In the genomic region with DNA sequence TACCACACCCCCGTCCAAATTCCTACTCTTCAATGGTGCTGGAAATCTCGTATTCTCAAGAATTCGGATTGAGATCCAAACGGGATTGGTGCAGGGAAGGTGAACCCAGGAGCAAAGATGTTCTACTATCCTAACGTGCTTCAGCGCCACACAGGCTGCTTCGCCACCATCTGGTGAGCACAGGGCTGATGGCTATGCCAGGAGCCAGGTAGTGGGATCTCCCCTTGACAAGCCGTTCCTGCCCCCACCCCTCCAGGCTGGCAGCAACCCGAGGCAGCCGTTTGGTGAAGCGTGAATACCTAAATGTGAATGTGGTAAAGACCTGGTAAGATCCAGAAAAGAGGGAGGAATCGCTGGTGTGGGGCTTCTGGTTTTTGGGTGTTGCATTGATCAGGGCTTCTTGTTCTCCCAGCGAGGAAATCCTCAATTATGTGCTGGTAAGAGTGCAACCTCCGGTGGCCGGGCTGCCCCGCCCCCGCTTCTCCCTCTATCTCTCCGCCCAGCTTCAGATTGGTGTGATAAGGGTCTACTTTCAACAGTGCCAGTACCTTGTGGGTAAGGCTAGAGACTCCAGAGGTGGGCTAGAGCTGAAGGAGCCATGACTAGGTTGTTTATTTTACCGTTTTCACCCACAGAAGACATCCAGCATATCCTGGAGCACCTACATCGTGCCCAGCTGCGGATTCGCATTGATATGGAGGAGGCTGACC, we compare ENCODE assay signal across 9 mouse cellular contexts. TPM values are rescaled to one million over a fixed set of nuclear protein-coding genes. Genes with fewer than 3 reads are reported as not detected.
DNase-seq lines count a peak whose midpoint lies in the region; ATAC-seq and TF ChIP-seq lines count a peak whose summit lies in the region.
"Had no signal": no experiment of that assay in that cellular context is flagged by ENCODE, and none has a peak within 500 bp of the region (broad histone marks: within the 10 kb centered on the region; RNA-seq: fewer than 3 reads in every experiment).

No protein-coding gene starts in this region.

- no peak for DNase-seq in kidney, postnatal 0 days (ENCODE audit: low spot score)
- DNase-seq in kidney, postnatal 36 days, result no peak
- DNase-seq in c-Kit-positive CD71-positive TER-119-positive erythroid progenitor cells, embryonic 14.5 days (ENCODE audit: low spot score), result peak; percentile 67
- DNase-seq in frontal cortex, postnatal 25 days (ENCODE audit: low spot score in 2 of 2), result no peak
- no peak for DNase-seq in adrenal gland, postnatal 36 days
- DNase-seq in layer of hippocampus, adult 8-10 months (ENCODE audit: low spot score in 2 of 2), result no peak

- no peaks in the 10 kb centered on the region for H3K27me3 ChIP-seq in kidney, postnatal 0 days (ENCODE audit: insufficient read depth, low read length)
- H3K27me3 ChIP-seq in hindbrain, embryonic 12.5 days, result no peaks in the 10 kb centered on the region

- H3K4me3 ChIP-seq in kidney, postnatal 0 days (replicated peaks; ENCODE audit: low read depth, low read length), result peak overlapping the region; percentile 15; the same call in 1 of the 2 replicates
- H3K4me3 ChIP-seq in hindbrain, embryonic 12.5 days, result peak overlapping the region; percentile 28

- H3K4me1 ChIP-seq in kidney, postnatal 0 days (replicated peaks; ENCODE audit: insufficient read depth, low read length), result no peaks in the 10 kb centered on the region
- peaks cover 6% of the 10 kb centered on the region; the same call in 1 of the 2 replicates for H3K4me1 ChIP-seq in hindbrain, embryonic 12.5 days

- 33% methylated on average over 22 of the region's 22 CpGs for WGBS in kidney, postnatal 0 days
- WGBS in hindbrain, embryonic 12.5 days, result 53% methylated on average over 22 of the region's 22 CpGs

- peak overlapping the region; percentile 51 for H3K4me2 ChIP-seq in kidney, postnatal 0 days (ENCODE audit: low read length)
- H3K4me2 ChIP-seq in hindbrain, embryonic 12.5 days (replicated peaks), result peak overlapping the region; percentile 42

- no peak overlapping the region for H3K9ac ChIP-seq in kidney, postnatal 0 days (ENCODE audit: low read depth, low read length)
- H3K9ac ChIP-seq in hindbrain, embryonic 12.5 days, result peak overlapping the region; percentile 23; the same call in 1 of the 2 replicates

- no peaks in the 10 kb centered on the region for H3K36me3 ChIP-seq in kidney, postnatal 0 days (ENCODE audit: insufficient read depth, low read length)
- no peaks in the 10 kb centered on the region for H3K36me3 ChIP-seq in hindbrain, embryonic 12.5 days

- no peak overlapping the region for H3K27ac ChIP-seq in kidney, postnatal 0 days
- no peak overlapping the region for H3K27ac ChIP-seq in hindbrain, embryonic 12.5 days

- no peak for ATAC-seq in kidney, postnatal 0 days (replicated peaks; ENCODE audit: low FRiP score, low read depth)
- no peak for ATAC-seq in hindbrain, embryonic 12.5 days (ENCODE audit: low FRiP score)
- ATAC-seq in megakaryocyte-erythroid progenitor cell, adult 5-6 weeks (replicated peaks; ENCODE audit: low FRiP score, low TSS enrichment, poor library complexity, severe bottlenecking), result peak; percentile 59

- no peak for TF ChIP-seq CTCF in kidney, postnatal 0 days (IDR thresholded peaks at IDR 0.05; ENCODE audit: low read depth)

- H3K9me3 ChIP-seq in kidney, postnatal 0 days (replicated peaks; ENCODE audit: low read length), result no peaks in the 10 kb centered on the region
- H3K9me3 ChIP-seq in hindbrain, embryonic 12.5 days (replicated peaks), result no peaks in the 10 kb centered on the region

RNA-seq across cellular contexts. Expression of gene Rec8, which starts 0.8 kb away (rescaled TPM):
- polyA plus RNA-seq in kidney, postnatal 0 days (2015; fragmentation: Nextera tagmentation; extraction: Ambion mirVana), result 12.7 and 14.9 TPM in 2 replicates
- polyA plus RNA-seq in hindbrain, embryonic 12.5 days (2016; fragmentation: Nextera tagmentation; extraction: Ambion mirVana), result 14.9 and 15.9 TPM in 2 replicates
- total RNA-seq in megakaryocyte-erythroid progenitor cell, adult 5-6 weeks (2014; fragmentation: Nextera tagmentation), result 28.2 and 53.3 TPM in 2 replicates
- total RNA-seq in megakaryocyte-erythroid progenitor cell, adult 5-6 weeks (2017), result 16.0 and 27.6 TPM in 2 replicates
- 1 to 10 TPM; 5.8 to 6.6 TPM for total RNA-seq in adrenal gland, postnatal 36 days (2021)
- total RNA-seq in layer of hippocampus, adult 8-10 months (2022), result 1 to 10 TPM; 1.1 to 2.8 (median 1.4) TPM
- total RNA-seq: neutrophil, adult 5-6 weeks had no signal

RNA-seq across cellular contexts. Expression of gene Irf9, which starts 15.3 kb away (rescaled TPM):
- polyA plus RNA-seq in kidney, postnatal 0 days (2015; fragmentation: Nextera tagmentation; extraction: Ambion mirVana), result 24.2 and 27.4 TPM in 2 replicates
- 9.9 and 10.7 TPM in 2 replicates for polyA plus RNA-seq in hindbrain, embryonic 12.5 days (2016; fragmentation: Nextera tagmentation; extraction: Ambion mirVana)
- total RNA-seq in megakaryocyte-erythroid progenitor cell, adult 5-6 weeks (2014; fragmentation: Nextera tagmentation), result 57.9 and 65.2 TPM in 2 replicates
- 41.6 and 41.7 TPM in 2 replicates for total RNA-seq in megakaryocyte-erythroid progenitor cell, adult 5-6 weeks (2017)
- total RNA-seq in adrenal gland, postnatal 36 days (2021), result 10 to 100 TPM; 30.3 to 30.6 TPM
- total RNA-seq in layer of hippocampus, adult 8-10 months (2022), result 10 to 100 TPM; 15.4 to 19.1 (median 17.9) TPM

RNA-seq across cellular contexts. Expression of gene Ipo4, which starts 17.1 kb away (rescaled TPM):
- 58.5 and 68.7 TPM in 2 replicates for polyA plus RNA-seq in kidney, postnatal 0 days (2015; fragmentation: Nextera tagmentation; extraction: Ambion mirVana)
- 79.0 and 91.0 TPM in 2 replicates for polyA plus RNA-seq in hindbrain, embryonic 12.5 days (2016; fragmentation: Nextera tagmentation; extraction: Ambion mirVana)
- 79.0 and 101 TPM in 2 replicates for total RNA-seq in megakaryocyte-erythroid progenitor cell, adult 5-6 weeks (2014; fragmentation: Nextera tagmentation)
- 21.2 and 26.9 TPM in 2 replicates for total RNA-seq in megakaryocyte-erythroid progenitor cell, adult 5-6 weeks (2017)
- total RNA-seq in adrenal gland, postnatal 36 days (2021), result 100 to 1,000 TPM; 112 to 157 TPM
- total RNA-seq in layer of hippocampus, adult 8-10 months (2022), result 100 to 1,000 TPM; 121 to 153 (median 140) TPM

RNA-seq across cellular contexts. Expression of gene Gm49378, which starts 19.1 kb away (rescaled TPM):
- polyA plus RNA-seq in kidney, postnatal 0 days (2015; fragmentation: Nextera tagmentation; extraction: Ambion mirVana), result 1.8 and 3.0 TPM in 2 replicates
- polyA plus RNA-seq in hindbrain, embryonic 12.5 days (2016; fragmentation: Nextera tagmentation; extraction: Ambion mirVana), result 2.4 and 3.2 TPM in 2 replicates
- 4.9 and 11.6 TPM in 2 replicates for total RNA-seq in megakaryocyte-erythroid progenitor cell, adult 5-6 weeks (2014; fragmentation: Nextera tagmentation)
- 3.5 and 3.7 TPM in 2 replicates for total RNA-seq in megakaryocyte-erythroid progenitor cell, adult 5-6 weeks (2017)
- total RNA-seq in adrenal gland, postnatal 36 days (2021), result not detected
- 1 to 10 TPM; 4.2 to 7.5 (median 5.5) TPM for total RNA-seq in layer of hippocampus, adult 8-10 months (2022)

RNA-seq across cellular contexts. Expression of gene Tm9sf1, which starts 25.0 kb away (rescaled TPM):
- 108 and 118 TPM in 2 replicates for polyA plus RNA-seq in kidney, postnatal 0 days (2015; fragmentation: Nextera tagmentation; extraction: Ambion mirVana)
- polyA plus RNA-seq in hindbrain, embryonic 12.5 days (2016; fragmentation: Nextera tagmentation; extraction: Ambion mirVana), result 69.4 and 69.8 TPM in 2 replicates
- 43.8 and 52.6 TPM in 2 replicates for total RNA-seq in megakaryocyte-erythroid progenitor cell, adult 5-6 weeks (2014; fragmentation: Nextera tagmentation)
- 61.9 and 77.4 TPM in 2 replicates for total RNA-seq in megakaryocyte-erythroid progenitor cell, adult 5-6 weeks (2017)
- 10 to 100 TPM; 83.2 to 98.1 TPM for total RNA-seq in adrenal gland, postnatal 36 days (2021)
- total RNA-seq in layer of hippocampus, adult 8-10 months (2022), result 10 to 100 TPM; 40.6 to 49.6 (median 44.7) TPM
